Mouse (Mus musculus) E14TG2a.4 (cell line): ENCODE data around the gene Lekr1.

ENCODE experiments used
- CTCF ChIP-seq: conservative IDR thresholded peaks from 2 replicates; pipeline ENCODE4 v1.5.1; 2014; ENCODE audit warnings: low read length
- NANOG ChIP-seq: IDR thresholded peaks from 2 replicates; pipeline ENCODE4 v1.6.1; 2014; ENCODE audit warnings: borderline replicate concordance, low read length, mixed read lengths
- POU5F1 ChIP-seq: IDR thresholded peaks from 2 replicates; pipeline ENCODE4 v1.6.1; 2014; ENCODE audit warnings: low read length, borderline replicate concordance

DNA sequence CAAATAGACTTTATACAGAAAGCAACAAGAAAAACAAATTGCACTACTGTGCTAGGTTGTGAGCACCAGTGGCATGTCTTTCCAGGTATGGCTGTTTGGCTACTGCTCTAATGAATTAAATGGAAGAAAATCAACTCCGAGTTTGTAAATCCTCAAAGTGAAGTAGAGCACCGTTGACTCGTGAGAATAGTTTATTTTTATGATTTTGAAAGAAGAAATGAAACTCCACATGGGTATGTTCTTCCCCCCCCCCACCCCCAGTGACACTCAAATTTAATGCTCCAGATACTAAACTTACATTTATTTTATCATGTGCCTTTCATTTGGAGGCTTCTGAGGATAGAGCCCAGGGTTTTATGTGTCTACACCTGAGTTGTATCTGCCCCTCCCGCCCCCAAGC lies 46.7 kb upstream of the Lekr1 start:
- no peak for TF ChIP-seq CTCF
- TF ChIP-seq NANOG = no peak
- no peak for TF ChIP-seq POU5F1
